Mouse (Mus musculus): ENCODE data around the gene Hoxb7.

DNA sequence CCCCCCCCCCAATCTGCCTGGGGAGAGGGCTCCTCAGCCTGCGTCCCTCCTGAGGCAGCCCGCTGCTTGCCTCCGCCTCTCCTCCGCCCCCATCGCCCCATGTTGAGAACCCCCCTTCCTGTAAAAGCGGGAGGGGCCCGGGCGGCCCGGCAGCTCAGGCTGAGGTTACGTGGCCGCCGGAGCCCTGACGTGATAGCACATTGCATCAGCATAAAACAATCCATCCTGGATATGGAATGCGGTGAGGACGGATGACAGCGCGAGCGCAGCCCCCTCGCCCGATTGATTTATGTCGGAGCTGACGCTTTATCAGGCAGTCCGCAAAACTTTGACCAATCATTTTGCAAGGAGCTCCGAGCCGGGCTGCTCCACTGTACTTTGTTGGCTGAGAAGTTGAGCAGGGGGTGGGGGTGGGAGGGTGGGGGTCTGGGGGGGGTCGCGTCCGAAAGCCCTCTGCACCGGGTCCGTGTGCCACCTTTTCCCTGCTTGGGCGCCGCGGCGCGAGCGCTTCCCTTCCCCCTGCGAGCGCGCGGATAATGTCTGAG lies 15.4 kb upstream of the Hoxb7 start, which contains the start of gene Hoxb9:
- TF ChIP-seq CTCF (IDR thresholded peaks at IDR 0.05; ENCODE audit: borderline replicate concordance, insufficient read depth, low read depth, low read length) (no peak), POLR2A (IDR thresholded peaks at IDR 0.05; ENCODE audit: borderline replicate concordance, insufficient read depth, low read length) (no peak)
